Mouse (Mus musculus): ENCODE data around the gene Pde1a. TPM values are rescaled to one million over a fixed set of nuclear protein-coding genes. Genes with fewer than 3 reads are reported as not detected.

Gene Pde1a
- polyA plus RNA-seq, 1 experiment from 2014 or later = 21.3 TPM

DNA sequence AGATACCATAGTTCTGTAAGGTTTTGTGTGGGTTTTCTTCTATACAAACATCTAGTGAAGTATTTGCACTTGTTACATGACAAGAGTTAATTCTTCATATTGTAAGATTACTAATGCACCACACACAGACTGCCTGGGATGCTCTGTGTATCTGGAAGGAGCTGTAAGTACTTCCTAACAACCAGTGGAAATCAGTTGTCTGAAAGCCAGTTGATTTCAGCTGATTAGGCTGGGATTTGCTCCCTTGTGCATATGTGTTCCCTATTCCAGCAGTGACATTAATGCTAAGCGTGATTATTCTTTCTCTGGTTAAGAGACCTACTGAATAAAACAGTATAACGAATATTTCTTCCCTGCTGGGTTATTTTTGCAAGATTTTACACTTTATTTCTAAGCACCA, 55.8 kb downstream of the Pde1a start:
- no peaks in the 10 kb centered on the region for H3K36me3 ChIP-seq (ENCODE audit: control insufficient read depth, insufficient read depth, low read length)
- H3K9me3 ChIP-seq (replicated peaks; ENCODE audit: control insufficient read depth, low read length) = no peaks in the 10 kb centered on the region
- no peak for ATAC-seq (replicated peaks; ENCODE audit: insufficient number of reproducible peaks, low FRiP score, low TSS enrichment)
- no peak overlapping the region for H3K9ac ChIP-seq (ENCODE audit: low read depth, low read length)
- H3K4me2 ChIP-seq = no peak overlapping the region
- H3K4me1 ChIP-seq (ENCODE audit: control insufficient read depth, insufficient read depth, low read length) = no peaks in the 10 kb centered on the region
- no peak overlapping the region for H3K27ac ChIP-seq (ENCODE audit: low read depth, low read length)
- H3K27me3 ChIP-seq (ENCODE audit: control insufficient read depth, insufficient read depth, low read length) = no peaks in the 10 kb centered on the region
- no peak overlapping the region for H3K4me3 ChIP-seq (ENCODE audit: low read depth, low read length)
- WGBS (ENCODE audit: insufficient replicate concordance) = 79% methylated on average over 2 of the region's 2 CpGs

DNA sequence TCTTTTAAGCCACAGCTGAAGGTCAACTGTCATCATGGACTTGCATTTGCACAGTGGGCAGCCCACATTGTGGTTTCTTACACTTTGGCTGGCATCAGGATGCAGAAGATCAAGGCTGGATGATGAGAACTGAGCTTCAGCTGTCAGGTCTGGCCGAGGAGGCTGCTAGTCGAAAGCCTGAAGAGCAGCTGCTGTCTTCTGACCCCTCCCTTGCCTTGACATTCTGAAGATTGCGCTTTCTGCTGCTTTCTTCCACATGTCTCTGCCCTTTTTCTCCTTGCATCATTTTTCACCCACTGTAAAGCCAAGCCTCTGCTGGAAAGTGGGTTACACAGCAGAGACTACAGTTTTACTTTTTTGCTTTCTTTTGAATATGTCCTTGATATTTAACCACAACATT, 59.5 kb downstream of the Pde1a start:
- 56% methylated on average over 3 of the region's 3 CpGs for WGBS (ENCODE audit: insufficient replicate concordance)
- H3K4me1 ChIP-seq (ENCODE audit: control insufficient read depth, insufficient read depth, low read length) = no peaks in the 10 kb centered on the region; the same call in 1 of the 2 replicates
- H3K9me3 ChIP-seq (replicated peaks; ENCODE audit: control insufficient read depth, low read length) = no peaks in the 10 kb centered on the region
- no peaks in the 10 kb centered on the region for H3K27me3 ChIP-seq (ENCODE audit: control insufficient read depth, insufficient read depth, low read length)
- no peak overlapping the region for H3K4me2 ChIP-seq
- no peaks in the 10 kb centered on the region for H3K36me3 ChIP-seq (ENCODE audit: control insufficient read depth, insufficient read depth, low read length)
- no peak overlapping the region for H3K4me3 ChIP-seq (ENCODE audit: low read depth, low read length)
- no peak for ATAC-seq (replicated peaks; ENCODE audit: insufficient number of reproducible peaks, low FRiP score, low TSS enrichment)
- no peak overlapping the region for H3K9ac ChIP-seq (ENCODE audit: low read depth, low read length)
- no peak overlapping the region for H3K27ac ChIP-seq (ENCODE audit: low read depth, low read length)

DNA sequence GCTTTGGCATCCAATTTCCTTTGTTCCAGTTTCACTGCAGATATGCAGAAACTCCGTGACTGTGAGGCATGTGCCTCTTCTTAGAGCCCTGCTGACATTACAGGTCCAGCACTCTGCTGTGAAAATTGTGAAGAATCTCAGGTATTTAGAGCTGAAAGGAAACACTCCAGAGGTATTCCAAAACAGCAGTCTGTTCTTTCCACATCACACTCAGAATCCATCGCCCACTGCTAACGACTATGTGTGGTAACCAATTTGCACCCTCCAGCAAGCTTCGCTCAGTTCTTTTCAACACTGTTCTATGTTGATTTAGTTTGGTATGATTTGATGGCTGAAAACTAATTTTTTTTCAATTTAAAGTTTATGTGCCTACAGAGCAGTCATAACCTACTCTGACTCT, 62.8 kb downstream of the Pde1a start:
- Histone ChIP-seq H3K27me3 (ENCODE audit: control insufficient read depth, insufficient read depth, low read length) (no peaks in the 10 kb centered on the region), H3K4me2 (no peak overlapping the region), H3K9me3 (replicated peaks; ENCODE audit: control insufficient read depth, low read length) (no peaks in the 10 kb centered on the region), H3K36me3 (ENCODE audit: control insufficient read depth, insufficient read depth, low read length) (no peaks in the 10 kb centered on the region), H3K4me3 (ENCODE audit: low read depth, low read length) (no peak overlapping the region), H3K27ac (ENCODE audit: low read depth, low read length) (no peak overlapping the region), H3K4me1 (ENCODE audit: control insufficient read depth, insufficient read depth, low read length) (no peaks in the 10 kb centered on the region; the same call in 1 of the 2 replicates), H3K9ac (ENCODE audit: low read depth, low read length) (no peak overlapping the region)
- ATAC-seq (replicated peaks; ENCODE audit: insufficient number of reproducible peaks, low FRiP score, low TSS enrichment) = no peak
- WGBS (ENCODE audit: insufficient replicate concordance) = 52% methylated on average over 4 of the region's 4 CpGs

DNA sequence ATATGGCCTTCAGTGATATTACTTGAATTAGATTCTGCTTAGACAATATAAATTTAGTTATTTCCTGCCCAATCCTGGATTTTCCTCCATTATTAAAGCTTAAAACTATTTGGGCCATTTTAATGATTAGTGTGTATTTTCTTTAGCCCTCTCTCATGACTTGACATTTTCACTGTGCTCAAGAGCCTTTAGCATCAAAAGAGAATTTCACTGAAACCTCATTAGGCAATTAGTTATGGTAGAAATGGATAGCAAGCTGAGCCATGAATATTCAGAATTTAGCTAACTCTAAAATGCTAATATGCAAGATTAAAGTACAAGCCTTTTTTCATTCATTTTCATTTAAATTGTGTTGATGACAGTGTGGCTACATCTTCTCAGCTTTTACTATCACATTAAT, 73.2 kb downstream of the Pde1a start:
- H3K9me3 ChIP-seq (replicated peaks; ENCODE audit: control insufficient read depth, low read length) = no peaks in the 10 kb centered on the region
- no peak overlapping the region for H3K4me3 ChIP-seq (ENCODE audit: low read depth, low read length)
- H3K4me2 ChIP-seq = no peak overlapping the region
- no peak overlapping the region for H3K9ac ChIP-seq (ENCODE audit: low read depth, low read length)
- no peaks in the 10 kb centered on the region for H3K27me3 ChIP-seq (ENCODE audit: control insufficient read depth, insufficient read depth, low read length)
- no peaks in the 10 kb centered on the region for H3K36me3 ChIP-seq (ENCODE audit: control insufficient read depth, insufficient read depth, low read length)
- no peak overlapping the region for H3K27ac ChIP-seq (ENCODE audit: low read depth, low read length)
- no peak for ATAC-seq (replicated peaks; ENCODE audit: insufficient number of reproducible peaks, low FRiP score, low TSS enrichment)
- H3K4me1 ChIP-seq (ENCODE audit: control insufficient read depth, insufficient read depth, low read length) = no peaks in the 10 kb centered on the region

DNA sequence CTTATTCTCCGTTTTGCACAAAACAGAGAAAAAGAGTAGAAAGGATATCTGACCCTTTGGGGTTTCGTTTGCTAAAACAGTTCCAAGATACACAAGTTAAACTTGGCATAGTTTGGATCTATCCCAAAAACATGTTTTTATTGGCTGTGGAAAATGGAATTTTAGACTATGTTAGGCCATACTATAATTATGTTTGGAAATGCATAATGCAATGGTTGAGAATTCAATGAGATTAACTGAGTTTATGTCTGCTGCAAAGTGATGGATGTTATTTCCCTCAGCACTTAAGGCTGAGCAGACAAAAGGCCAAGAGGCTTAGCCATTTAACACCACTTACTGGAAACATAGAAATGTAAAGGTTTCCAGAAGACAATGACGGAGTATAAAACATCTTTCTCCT, 75.2 kb downstream of the Pde1a start:
- Histone ChIP-seq H3K4me3 (ENCODE audit: low read depth, low read length) (no peak overlapping the region), H3K4me2 (no peak overlapping the region), H3K4me1 (ENCODE audit: control insufficient read depth, insufficient read depth, low read length) (no peaks in the 10 kb centered on the region), H3K9me3 (replicated peaks; ENCODE audit: control insufficient read depth, low read length) (no peaks in the 10 kb centered on the region), H3K27ac (ENCODE audit: low read depth, low read length) (no peak overlapping the region), H3K9ac (ENCODE audit: low read depth, low read length) (no peak overlapping the region), H3K36me3 (ENCODE audit: control insufficient read depth, insufficient read depth, low read length) (no peaks in the 10 kb centered on the region), H3K27me3 (ENCODE audit: control insufficient read depth, insufficient read depth, low read length) (no peaks in the 10 kb centered on the region)
- 53% methylated on average over 3 of the region's 3 CpGs for WGBS (ENCODE audit: insufficient replicate concordance)
- ATAC-seq (replicated peaks; ENCODE audit: insufficient number of reproducible peaks, low FRiP score, low TSS enrichment) = no peak

DNA sequence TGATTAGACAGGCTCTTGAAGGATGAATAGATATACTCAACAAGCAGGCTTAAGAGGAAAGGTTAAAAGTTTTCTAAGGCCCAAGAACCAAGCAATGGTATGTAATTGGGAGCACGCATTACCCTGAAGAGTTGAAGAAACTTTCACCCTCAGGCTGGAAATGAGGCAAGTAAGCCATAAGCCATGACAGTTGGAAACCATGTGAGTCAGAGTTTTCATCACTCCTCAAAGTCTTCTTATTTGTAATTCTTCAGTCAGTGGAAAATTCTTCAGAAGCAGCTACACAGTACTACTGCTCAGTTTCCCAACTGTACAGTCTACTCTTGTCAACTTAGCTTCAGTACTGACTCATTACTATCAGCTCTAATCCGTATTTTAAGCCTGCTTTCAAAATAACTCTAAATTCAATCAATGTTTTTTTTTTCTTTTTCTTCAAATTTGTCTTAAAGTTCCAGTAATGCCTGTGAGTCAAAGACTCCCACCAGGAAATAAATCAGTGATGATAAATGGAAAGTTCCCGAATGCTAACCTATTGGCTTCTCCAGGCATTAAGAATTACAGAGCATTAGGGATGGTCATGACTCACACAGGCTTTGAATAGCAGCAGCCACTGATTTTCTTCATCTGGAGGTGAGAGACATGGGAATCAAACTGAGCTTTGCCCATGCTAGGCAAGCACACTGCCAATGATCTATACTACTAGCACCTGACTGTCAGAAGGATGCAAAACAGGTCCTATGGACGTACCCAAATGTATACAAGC, 82.3 kb downstream of the Pde1a start:
- WGBS (ENCODE audit: insufficient replicate concordance) = 81% methylated on average over 4 of the region's 4 CpGs
- H3K4me1 ChIP-seq (ENCODE audit: control insufficient read depth, insufficient read depth, low read length) = no peaks in the 10 kb centered on the region
- ATAC-seq (replicated peaks; ENCODE audit: insufficient number of reproducible peaks, low FRiP score, low TSS enrichment) = no peak

DNA sequence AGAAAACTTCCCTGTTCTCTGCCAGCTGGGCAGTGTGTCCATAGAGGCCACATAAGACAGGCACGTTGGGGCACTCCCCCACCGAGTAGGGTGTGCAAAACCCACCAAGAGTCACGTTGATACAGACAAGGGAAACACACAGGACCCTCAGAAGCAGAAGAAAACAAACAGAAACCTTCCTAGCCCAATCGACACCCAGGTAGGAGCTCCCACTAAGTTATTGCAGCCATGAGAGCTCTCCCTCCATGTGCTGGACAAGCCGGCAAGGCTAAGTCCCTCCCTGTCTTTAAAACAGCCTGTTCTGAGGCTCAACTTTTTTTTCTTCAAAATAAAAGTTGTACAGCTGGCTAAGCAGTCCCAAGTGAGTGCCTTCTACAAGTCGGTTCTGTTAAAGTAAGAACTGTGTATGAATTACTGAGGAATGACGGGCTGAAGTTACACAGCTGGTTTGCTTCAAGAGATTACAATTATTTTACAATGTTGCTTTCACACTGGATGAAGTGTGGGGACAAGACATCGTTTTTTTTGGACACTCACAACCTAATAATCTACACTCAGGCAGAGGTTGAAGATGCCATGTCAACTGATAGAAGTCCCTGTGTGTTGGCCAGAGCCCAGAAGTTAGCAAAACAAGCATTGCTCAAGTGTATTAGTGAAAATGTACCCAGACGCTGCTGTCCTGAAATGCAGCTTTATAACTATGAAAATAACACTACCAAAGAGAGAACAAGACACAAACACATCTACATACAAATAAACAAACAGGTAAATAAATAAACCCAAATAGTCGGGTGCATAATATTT, 90.4 kb downstream of the Pde1a start:
- peak overlapping the region; percentile 32 for H3K4me3 ChIP-seq (ENCODE audit: low read depth, low read length)
- H3K9ac ChIP-seq (ENCODE audit: low read depth, low read length) = no peak overlapping the region
- 39% methylated on average over 10 of the region's 10 CpGs for WGBS (ENCODE audit: insufficient replicate concordance)

More for the DNA sequence above, 82.3 kb downstream of the Pde1a start:
- H3K27ac ChIP-seq (ENCODE audit: low read depth, low read length) = no peak overlapping the region
- no peaks in the 10 kb centered on the region for H3K27me3 ChIP-seq (ENCODE audit: control insufficient read depth, insufficient read depth, low read length)
- no peak overlapping the region for H3K4me3 ChIP-seq (ENCODE audit: low read depth, low read length)
- H3K9ac ChIP-seq (ENCODE audit: low read depth, low read length) = no peak overlapping the region
- no peaks in the 10 kb centered on the region for H3K36me3 ChIP-seq (ENCODE audit: control insufficient read depth, insufficient read depth, low read length)
- H3K9me3 ChIP-seq (replicated peaks; ENCODE audit: control insufficient read depth, low read length) = no peaks in the 10 kb centered on the region
- no peak overlapping the region for H3K4me2 ChIP-seq

DNA sequence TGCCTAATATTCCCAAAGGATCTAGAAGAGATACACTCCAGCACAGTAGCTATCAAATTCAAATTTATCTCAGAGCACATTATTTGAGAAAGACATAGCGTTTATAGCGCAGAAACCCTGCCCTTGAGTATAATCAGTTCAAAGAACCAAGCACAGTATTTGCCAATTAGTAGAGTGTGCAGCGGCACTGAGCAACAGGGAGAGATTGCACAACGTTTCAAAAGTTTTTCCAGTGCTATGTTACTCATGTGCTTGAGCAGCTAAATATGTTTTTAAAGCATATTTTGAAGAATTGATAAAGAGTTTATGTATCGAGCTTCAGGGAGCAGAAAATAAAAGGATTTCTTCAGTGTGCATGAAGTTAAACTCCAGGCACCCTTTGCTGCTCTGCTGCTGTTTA, 91.3 kb downstream of the Pde1a start:
- H3K4me1 ChIP-seq (ENCODE audit: control insufficient read depth, insufficient read depth, low read length) = no peaks in the 10 kb centered on the region

More for the DNA sequence above, 90.4 kb downstream of the Pde1a start:
- peak overlapping the region; percentile 44 for H3K4me2 ChIP-seq
- no peaks in the 10 kb centered on the region for H3K27me3 ChIP-seq (ENCODE audit: control insufficient read depth, insufficient read depth, low read length)
- H3K36me3 ChIP-seq (ENCODE audit: control insufficient read depth, insufficient read depth, low read length) = no peaks in the 10 kb centered on the region
- ATAC-seq (replicated peaks; ENCODE audit: insufficient number of reproducible peaks, low FRiP score, low TSS enrichment) = 0 out of 2 replicates have a peak, but pooled peaks have one; percentile 26
- H3K27ac ChIP-seq (ENCODE audit: low read depth, low read length) = peak overlapping the region; percentile 54
- no peaks in the 10 kb centered on the region for H3K4me1 ChIP-seq (ENCODE audit: control insufficient read depth, insufficient read depth, low read length)
- H3K9me3 ChIP-seq (replicated peaks; ENCODE audit: control insufficient read depth, low read length) = no peaks in the 10 kb centered on the region

More for the DNA sequence above, 91.3 kb downstream of the Pde1a start:
- Histone ChIP-seq H3K36me3 (ENCODE audit: control insufficient read depth, insufficient read depth, low read length) (no peaks in the 10 kb centered on the region), H3K9ac (ENCODE audit: low read depth, low read length) (no peak overlapping the region), H3K4me2 (peak overlapping the region; percentile 44), H3K9me3 (replicated peaks; ENCODE audit: control insufficient read depth, low read length) (no peaks in the 10 kb centered on the region), H3K27me3 (ENCODE audit: control insufficient read depth, insufficient read depth, low read length) (no peaks in the 10 kb centered on the region), H3K27ac (ENCODE audit: low read depth, low read length) (peak overlapping the region; percentile 54; the same call in 1 of the 2 replicates), H3K4me3 (ENCODE audit: low read depth, low read length) (peak overlapping the region; percentile 32)
- no peak for ATAC-seq (replicated peaks; ENCODE audit: insufficient number of reproducible peaks, low FRiP score, low TSS enrichment)
- 57% methylated on average over 5 of the region's 5 CpGs for WGBS (ENCODE audit: insufficient replicate concordance)
